Mouse (Mus musculus): Measurements from ENCODE around the gene Phactr1.

Phactr1 gene

GRCm38 (mm10) chr13:43181104-43181503, 500.7 kb downstream of the Phactr1 start:
- in situ Hi-C loops (cut with MboI, MseI) = no loop called here

DNA sequence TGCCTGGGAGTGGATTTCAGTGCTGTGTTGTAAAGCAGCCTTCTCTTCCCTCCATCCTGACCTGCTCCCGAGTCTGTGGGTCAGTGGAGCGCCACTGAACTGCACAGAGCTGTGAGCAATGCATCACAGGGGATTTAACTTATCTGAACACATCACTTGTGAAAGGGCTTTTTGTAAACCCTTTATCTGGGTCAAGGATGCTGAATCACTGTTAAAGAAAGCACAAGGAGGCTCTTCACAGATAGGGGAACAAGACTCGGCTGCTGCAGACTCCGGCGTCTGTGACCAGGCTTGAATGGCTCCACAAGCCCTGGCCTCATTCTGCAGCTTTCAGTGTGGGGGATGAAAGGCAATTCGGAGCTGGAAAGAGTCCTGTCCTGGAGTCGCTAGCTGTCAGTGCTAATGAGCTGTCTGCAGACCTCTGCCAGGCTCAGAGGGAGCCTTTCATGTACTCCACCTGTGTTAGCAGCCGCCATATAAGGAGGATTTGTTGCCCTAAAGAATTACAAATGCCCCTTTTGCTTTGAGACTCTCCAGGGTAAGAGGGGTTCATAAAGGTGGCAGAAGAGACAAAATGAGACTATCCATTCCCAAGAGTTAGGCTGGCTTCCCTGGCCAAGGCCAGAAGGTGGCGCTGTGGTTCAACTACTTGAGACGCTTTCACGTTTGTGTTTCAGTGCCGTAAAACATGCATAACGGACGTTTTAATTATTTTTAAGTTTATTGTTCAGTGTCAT, 502.2 kb downstream of the Phactr1 start:
- in situ Hi-C loops (cut with MboI, MseI) = no loop called here

- in situ Hi-C loops (cut with MboI, MseI) = no loop called here
Measured at GRCm38 (mm10) chr13:43183248-43184055, 503.0 kb downstream of the Phactr1 start.

DNA sequence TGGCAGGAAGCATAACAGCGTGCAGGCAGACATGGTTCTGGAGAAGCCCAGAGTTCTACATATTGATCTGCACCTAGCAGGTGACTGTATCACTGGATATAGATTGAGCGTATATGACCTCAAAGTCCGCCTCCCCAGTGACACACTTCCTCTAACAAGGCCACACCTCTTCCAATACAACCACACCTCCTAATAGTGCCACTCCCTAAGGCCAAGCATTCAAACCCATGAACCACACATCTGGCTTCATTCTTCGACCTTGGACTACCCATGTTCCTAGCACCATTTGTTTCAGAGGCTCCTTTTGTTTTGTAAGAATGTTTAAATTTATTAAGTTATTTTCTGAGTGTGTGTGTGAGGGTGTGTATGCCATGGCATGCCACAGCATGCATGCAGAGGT, 507.3 kb downstream of the Phactr1 start:
- in situ Hi-C loops (cut with MboI, MseI) = no loop called here
